Mouse (Mus musculus) C2C12 (cell line): Measurements from ENCODE around the gene 1700123O20Rik.

ENCODE experiments used
- CEBPB ChIP-seq: IDR thresholded peaks from one replicate; pipeline ENCODE4 v1.6.1; 2011; ENCODE audit warnings: low read depth, mild to moderate bottlenecking, control low read depth, moderate library complexity
- CTCF ChIP-seq: IDR thresholded peaks from one replicate; pipeline ENCODE4 v1.5.1; 2011; ENCODE audit not compliant: control insufficient read depth, insufficient read depth, insufficient read length
- MAX ChIP-seq: IDR thresholded peaks from one replicate; pipeline ENCODE4 v1.6.1; 2011; ENCODE audit warnings: mild to moderate bottlenecking, control low read depth
- MYOD1 ChIP-seq: IDR thresholded peaks from one replicate; pipeline ENCODE4 v1.6.1; 2011; ENCODE audit warnings: low read depth; ENCODE audit not compliant: control insufficient read depth, insufficient read length
- USF1 ChIP-seq: IDR thresholded peaks from one replicate; pipeline ENCODE4 v1.6.1; 2011; ENCODE audit warnings: low read depth, mild to moderate bottlenecking, control low read depth, moderate library complexity

DNA sequence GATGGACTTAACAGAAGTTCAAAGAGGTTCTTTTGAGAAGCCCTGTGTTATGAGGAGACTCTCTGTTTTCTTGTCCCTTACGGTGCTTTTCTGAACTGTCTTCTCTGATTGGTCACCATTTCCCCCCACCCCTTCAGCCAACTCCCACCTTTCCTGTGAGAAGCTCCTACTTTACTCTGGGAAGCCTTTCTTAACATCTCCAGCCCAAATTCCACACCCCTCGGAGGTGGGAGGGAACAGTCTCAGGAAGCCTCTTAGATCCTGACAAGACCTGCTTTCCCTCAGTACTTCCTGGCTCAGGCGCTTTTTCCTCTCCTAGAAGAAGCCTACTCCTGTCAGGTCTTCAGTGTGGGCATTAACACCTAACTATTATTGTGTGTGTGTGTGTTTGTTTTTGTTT lies 13.6 kb downstream of the 1700123O20Rik start:
- no peak for TF ChIP-seq CEBPB
- TF ChIP-seq CTCF, result no peak
- TF ChIP-seq USF1, result no peak
- no peak for TF ChIP-seq MAX
- TF ChIP-seq MYOD1, result no peak
